Mouse (Mus musculus) hindbrain, embryonic 11.5 days (tissue): ENCODE data around the gene Fastk. TPM values are rescaled to one million over a fixed set of nuclear protein-coding genes. Genes with fewer than 3 reads are reported as not detected.

Experiments used
- ATAC-seq: fragments of 200-750 bp; cut with Nextera tagmentation; 2 replicates; pipeline ENCODE4 v1.8.0; 2017; ENCODE audit warnings: mild to moderate bottlenecking, moderate TSS enrichment, moderate library complexity; ENCODE audit not compliant: low FRiP score
- DNase-seq: peaks from one replicate; pipeline ENCODE4 v3.0.0-alpha.2; 2015; ENCODE audit warnings: low spot score
- H3K27ac ChIP-seq: fragments of 300-500 bp; sonication (generic); 2 replicates; pipeline ENCODE4 v1.5.1; 2014; ENCODE audit warnings: mild to moderate bottlenecking, low read depth, low read length
- H3K27me3 ChIP-seq: fragments of 300-500 bp; sonication (generic); 2 replicates; pipeline ENCODE4 v1.6.1; 2014; ENCODE audit warnings: mild to moderate bottlenecking, low read length, moderate library complexity, mixed read lengths; ENCODE audit not compliant: control insufficient read depth, insufficient read depth
- H3K36me3 ChIP-seq: fragments of 300-500 bp; sonication (generic); 2 replicates; pipeline ENCODE4 v1.6.1; 2014; ENCODE audit warnings: mild to moderate bottlenecking, low read length, moderate library complexity, mixed read lengths; ENCODE audit not compliant: control insufficient read depth, insufficient read depth
- H3K4me1 ChIP-seq: fragments of 300-500 bp; sonication (generic); replicated peaks from 2 replicates; pipeline ENCODE4 v1.6.1; 2014; ENCODE audit warnings: low read length, mixed read lengths; ENCODE audit not compliant: control insufficient read depth, insufficient read depth
- H3K4me2 ChIP-seq: fragments of 300-500 bp; sonication (generic); replicated peaks from 2 replicates; pipeline ENCODE4 v1.6.1; 2014; ENCODE audit warnings: mild to moderate bottlenecking, low read depth, low read length
- H3K4me3 ChIP-seq: fragments of 300-500 bp; sonication (generic); 2 replicates; pipeline ENCODE4 v1.5.1; 2014; ENCODE audit warnings: low read depth, low read length
- H3K9ac ChIP-seq: fragments of 300-500 bp; sonication (generic); 2 replicates; pipeline ENCODE4 v1.6.1; 2014; ENCODE audit warnings: low read depth, low read length
- H3K9me3 ChIP-seq: fragments of 300-500 bp; sonication (generic); 2 replicates; pipeline ENCODE4 v1.6.1; 2016; ENCODE audit warnings: low read length; ENCODE audit not compliant: control insufficient read depth
- WGBS: fragments of 180-500 bp; shearing (Covaris S2); extraction: QIAGEN DNeasy Blood & Tissue Kit; methylation state at CpG from one replicate; pipeline ENCODE4 v1.1.7; 2014; 5-methylcytosine and 5-hydroxymethylcytosine counted together
- polyA plus RNA-seq: library from polyadenylated mRNA; unstranded; fragments of >200 nt; fragmentation: Nextera tagmentation; extraction: Ambion mirVana; gene quantifications from 2 replicates; pipeline ENCODE4 v1.2.1, GENCODE M21; 2014

Fastk gene
- polyA plus RNA-seq = 86.7 and 88.5 TPM in 2 replicates

DNA sequence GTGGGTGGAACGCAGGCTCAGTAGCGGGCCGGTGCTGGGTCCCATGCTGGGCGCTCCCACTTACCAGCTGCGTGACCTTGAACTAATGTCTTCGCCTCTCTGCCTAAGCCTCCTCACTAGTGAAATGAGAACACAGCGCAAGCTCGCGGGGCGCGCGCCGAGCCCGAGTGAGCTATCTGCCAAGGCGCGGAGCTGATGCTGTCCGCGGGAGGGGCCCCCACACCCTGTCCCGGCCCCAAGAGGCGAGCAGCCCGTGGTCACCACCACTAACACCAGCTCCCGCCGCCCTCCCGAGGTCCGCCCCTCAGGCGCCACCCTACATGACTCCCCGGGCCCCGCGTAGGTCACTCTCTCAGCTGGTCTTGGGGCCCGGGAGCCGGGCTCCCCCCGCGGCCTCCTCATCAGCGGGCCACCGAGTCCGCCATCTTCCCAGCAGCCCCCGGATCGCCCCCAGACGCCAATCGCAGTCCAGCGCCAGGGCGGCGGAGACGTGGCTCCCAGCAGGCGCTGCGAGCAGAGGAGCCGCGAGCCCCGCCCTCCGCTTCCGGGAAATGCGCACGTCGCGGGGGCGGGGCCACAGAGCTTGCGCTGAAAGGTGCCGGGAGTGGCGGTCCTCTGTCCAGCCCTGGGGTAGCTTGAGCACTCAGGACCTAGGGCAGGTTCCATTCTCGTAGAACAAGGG, at the start of gene Fastk:
Fastk (minus strand) TSS at position 542 of the 682 bp plus-strand sequence.
- Histone ChIP-seq H3K27ac (peak within 1 kb of the TSS; percentile 87), H3K4me1 (peaks cover 9% of the 10 kb centered on the region), H3K9me3 (no peaks in the 10 kb centered on the region), H3K4me2 (peak within 1 kb of the TSS; percentile 91), H3K36me3 (no peaks in the 10 kb centered on the region; the same call in 1 of the 2 replicates), H3K27me3 (no peaks in the 10 kb centered on the region; the same call in 1 of the 2 replicates), H3K4me3 (peak within 1 kb of the TSS; percentile 89), H3K9ac (peak within 1 kb of the TSS; percentile 96)
- under 1% methylated on average over 56 of the region's 60 CpGs for WGBS
- peak; percentile 97 for DNase-seq
- ATAC-seq = peak; percentile 84

DNA sequence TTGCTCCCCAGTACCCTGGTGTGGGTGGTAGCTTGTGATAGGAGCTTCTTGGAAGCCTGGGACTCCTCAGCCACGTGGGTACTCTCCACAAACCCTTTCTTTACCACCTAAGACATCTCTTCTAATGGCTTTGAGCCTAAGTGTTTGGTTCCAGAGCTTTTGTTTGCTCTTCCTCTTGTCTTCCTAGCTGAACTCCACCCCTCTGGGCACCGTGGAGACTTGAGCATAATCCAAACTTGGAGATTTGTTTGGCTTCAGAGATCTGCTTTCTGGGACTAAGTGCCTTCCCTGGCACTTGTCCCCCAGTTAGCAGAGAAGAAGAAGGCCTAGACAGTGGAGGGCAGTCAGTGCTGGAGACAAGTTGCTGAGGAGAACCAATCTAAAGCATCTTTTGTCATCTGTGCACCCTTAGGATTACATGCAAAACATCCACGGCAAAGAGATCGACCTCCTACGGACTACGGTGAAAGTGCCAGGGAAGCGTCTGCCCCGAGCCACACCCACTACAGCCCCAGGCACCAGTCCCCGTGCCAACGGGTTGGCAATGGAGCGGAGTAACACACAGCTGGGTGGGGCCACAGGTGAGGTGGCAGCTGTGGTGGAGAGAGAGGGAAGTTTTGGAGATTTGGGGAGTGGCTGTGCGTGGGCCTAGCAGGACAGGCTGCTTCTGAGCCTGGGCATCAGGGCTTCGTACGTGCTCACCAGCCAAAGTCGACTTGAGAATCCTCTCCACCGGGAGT, 47.6 kb upstream of the Fastk start:
- Histone ChIP-seq H3K27me3 (no peaks in the 10 kb centered on the region), H3K4me3 (no peak overlapping the region), H3K4me1 (peaks cover 6% of the 10 kb centered on the region), H3K27ac (no peak overlapping the region), H3K36me3 (peaks cover 20% of the 10 kb centered on the region), H3K9ac (no peak overlapping the region), H3K9me3 (no peaks in the 10 kb centered on the region), H3K4me2 (no peak overlapping the region)
- ATAC-seq (no peak), DNase-seq (no peak)
- WGBS = 89% methylated on average over 16 of the region's 16 CpGs

DNA sequence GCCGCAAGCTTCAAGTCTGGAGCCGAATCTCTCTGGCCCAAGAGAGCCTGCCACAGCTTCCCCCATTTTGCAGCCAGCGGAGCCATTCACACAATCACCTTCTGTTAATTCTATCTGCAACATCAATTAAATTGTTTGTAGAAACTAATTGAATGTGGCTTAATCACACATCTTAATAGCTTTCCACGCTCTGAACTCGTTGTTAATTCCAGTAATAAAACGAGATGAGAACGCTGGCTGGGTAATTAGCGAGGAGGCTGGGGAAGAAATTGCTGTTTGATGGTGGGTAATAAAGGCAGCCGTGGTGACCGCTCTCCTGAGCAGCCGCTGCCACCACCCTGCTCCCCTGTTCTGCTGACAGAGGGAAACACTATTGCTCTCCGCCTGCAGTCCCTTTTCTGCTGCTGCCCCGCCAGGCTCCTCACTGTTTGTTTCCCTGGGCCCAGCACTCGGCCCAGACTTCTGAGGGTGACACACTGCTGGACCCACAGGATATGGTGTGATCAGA, 45.4 kb upstream of the Fastk start:
- Histone ChIP-seq H3K4me1 (peaks cover 5% of the 10 kb centered on the region; the same call in 1 of the 2 replicates), H3K9me3 (no peaks in the 10 kb centered on the region), H3K27ac (no peak overlapping the region), H3K4me3 (no peak overlapping the region), H3K4me2 (no peak overlapping the region), H3K36me3 (peaks cover 18% of the 10 kb centered on the region), H3K27me3 (no peaks in the 10 kb centered on the region; the same call in 1 of the 2 replicates), H3K9ac (no peak overlapping the region)
- ATAC-seq (no peak), DNase-seq (no peak)
- 85% methylated on average over 14 of the region's 14 CpGs for whole genome bisulfite sequencing

DNA sequence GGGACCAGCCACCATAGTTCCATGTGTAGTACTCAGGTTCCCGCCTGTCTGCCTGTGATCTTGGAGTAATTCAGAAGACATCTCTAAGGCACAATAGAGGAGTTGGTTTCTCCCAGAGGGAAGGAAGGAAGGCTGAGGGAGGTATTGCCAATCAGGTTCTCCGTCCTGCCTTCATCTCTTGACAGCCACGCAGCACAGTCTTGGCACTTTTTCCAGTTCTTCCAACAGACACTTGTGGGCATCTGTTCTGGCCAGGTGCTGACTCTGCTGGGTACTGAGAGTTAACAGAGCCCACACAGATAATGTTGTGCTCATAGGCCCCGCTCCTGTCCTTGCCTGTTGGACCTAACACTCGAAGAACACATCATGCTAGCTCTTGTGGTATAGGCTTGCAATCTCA, 41.7 kb upstream of the Fastk start:
- no peak for ATAC-seq
- no peak overlapping the region for H3K9ac ChIP-seq
- no peaks in the 10 kb centered on the region; the same call in 1 of the 2 replicates for H3K27me3 ChIP-seq
- H3K9me3 ChIP-seq = no peaks in the 10 kb centered on the region
- H3K4me3 ChIP-seq = no peak overlapping the region
- no peak for DNase-seq
- no peak overlapping the region for H3K27ac ChIP-seq
- 94% methylated on average over 5 of the region's 5 CpGs for WGBS
- H3K36me3 ChIP-seq = peaks cover 7% of the 10 kb centered on the region
- H3K4me1 ChIP-seq = peaks cover 21% of the 10 kb centered on the region
- H3K4me2 ChIP-seq = no peak overlapping the region

DNA sequence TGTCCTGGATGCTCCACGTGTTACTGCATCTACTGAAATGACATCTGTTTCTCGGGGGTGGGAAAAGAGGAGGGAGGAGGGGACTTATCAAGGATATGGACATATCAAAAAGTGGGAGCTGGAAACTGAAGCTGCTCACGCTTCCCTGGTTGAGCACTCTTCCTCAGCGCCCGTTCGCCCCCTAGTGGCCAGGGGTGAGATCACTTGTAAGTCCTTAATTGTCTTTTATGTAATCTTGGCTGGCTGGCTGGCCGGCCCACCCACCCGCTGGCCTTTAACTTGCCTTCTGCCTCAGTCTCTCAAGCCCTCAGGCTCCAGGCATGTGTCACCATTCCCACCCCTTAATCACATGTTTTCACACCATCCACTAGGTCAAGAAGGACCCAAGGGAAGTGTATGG, 41.0 kb upstream of the Fastk start:
- Histone ChIP-seq H3K36me3 (peaks cover 4% of the 10 kb centered on the region), H3K4me2 (no peak overlapping the region), H3K9me3 (no peaks in the 10 kb centered on the region), H3K4me3 (no peak overlapping the region), H3K27ac (no peak overlapping the region), H3K9ac (no peak overlapping the region), H3K4me1 (peaks cover 26% of the 10 kb centered on the region), H3K27me3 (no peaks in the 10 kb centered on the region; the same call in 1 of the 2 replicates)
- DNase-seq = peak; percentile 96
- no peak for ATAC-seq
- WGBS = 3% methylated on average over 8 of the region's 8 CpGs

DNA sequence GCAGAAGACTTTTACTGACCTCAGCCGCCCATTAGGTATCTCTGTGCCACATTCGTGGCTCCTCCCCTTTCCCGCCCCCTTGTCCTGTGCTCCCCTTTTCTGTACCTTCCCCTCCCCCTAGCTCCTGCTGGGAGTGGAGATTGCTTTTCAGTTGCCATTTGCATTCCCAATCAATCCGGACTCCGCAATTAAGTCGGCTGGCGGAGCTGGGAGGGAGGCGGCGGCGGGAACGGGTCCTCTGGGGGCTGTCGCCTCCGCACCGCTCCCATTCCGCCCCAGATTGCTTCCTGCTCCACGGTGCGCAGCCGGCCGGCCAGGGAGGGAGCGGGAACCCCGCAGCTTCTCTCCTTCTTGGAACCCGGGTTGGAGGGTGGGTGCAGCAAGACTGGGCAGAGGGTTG, 39.9 kb upstream of the Fastk start:
- Histone ChIP-seq H3K9me3 (no peaks in the 10 kb centered on the region), H3K36me3 (peaks cover 8% of the 10 kb centered on the region), H3K4me1 (peaks cover 32% of the 10 kb centered on the region), H3K27ac (peak overlapping the region; percentile 47; the same call in 1 of the 2 replicates), H3K4me2 (peak overlapping the region; percentile 18), H3K9ac (peak overlapping the region; percentile 23; the same call in 1 of the 2 replicates), H3K27me3 (no peaks in the 10 kb centered on the region; the same call in 1 of the 2 replicates), H3K4me3 (no peak overlapping the region)
- DNase-seq (peak; percentile 49), ATAC-seq (peak; percentile 13; the same call in 1 of the 2 replicates)
- WGBS = 17% methylated on average over 22 of the region's 22 CpGs

DNA sequence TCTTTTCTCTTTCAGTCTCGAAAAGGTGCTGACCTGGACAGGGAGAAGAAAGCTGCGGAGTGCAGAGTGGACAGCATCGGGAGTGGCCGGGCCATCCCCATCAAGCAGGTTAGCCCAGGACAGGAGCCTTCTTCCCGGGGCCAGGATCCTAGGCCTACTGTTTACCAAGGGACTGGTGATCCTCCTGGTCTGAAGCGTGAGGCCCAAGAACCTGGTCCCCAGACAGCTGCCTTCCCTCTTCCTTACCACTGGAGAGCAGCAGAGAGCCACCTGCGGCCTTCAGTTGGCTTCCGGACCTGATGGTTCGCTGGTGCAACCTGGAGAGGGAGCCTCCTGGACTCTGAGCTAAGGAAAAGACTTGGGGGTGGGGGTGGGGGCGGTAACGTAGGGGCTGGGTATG, 38.2 kb upstream of the Fastk start:
- Histone ChIP-seq H3K9me3 (no peaks in the 10 kb centered on the region), H3K27ac (0 out of 2 replicates have a peak overlapping the region, but pooled peaks have one; percentile 60), H3K4me1 (peaks cover 33% of the 10 kb centered on the region), H3K4me3 (no peak overlapping the region), H3K9ac (no peak overlapping the region), H3K4me2 (no peak overlapping the region), H3K27me3 (no peaks in the 10 kb centered on the region; the same call in 1 of the 2 replicates), H3K36me3 (peaks cover 11% of the 10 kb centered on the region)
- 25% methylated on average over 11 of the region's 11 CpGs for WGBS
- peak; percentile 85 for DNase-seq
- ATAC-seq = no peak

DNA sequence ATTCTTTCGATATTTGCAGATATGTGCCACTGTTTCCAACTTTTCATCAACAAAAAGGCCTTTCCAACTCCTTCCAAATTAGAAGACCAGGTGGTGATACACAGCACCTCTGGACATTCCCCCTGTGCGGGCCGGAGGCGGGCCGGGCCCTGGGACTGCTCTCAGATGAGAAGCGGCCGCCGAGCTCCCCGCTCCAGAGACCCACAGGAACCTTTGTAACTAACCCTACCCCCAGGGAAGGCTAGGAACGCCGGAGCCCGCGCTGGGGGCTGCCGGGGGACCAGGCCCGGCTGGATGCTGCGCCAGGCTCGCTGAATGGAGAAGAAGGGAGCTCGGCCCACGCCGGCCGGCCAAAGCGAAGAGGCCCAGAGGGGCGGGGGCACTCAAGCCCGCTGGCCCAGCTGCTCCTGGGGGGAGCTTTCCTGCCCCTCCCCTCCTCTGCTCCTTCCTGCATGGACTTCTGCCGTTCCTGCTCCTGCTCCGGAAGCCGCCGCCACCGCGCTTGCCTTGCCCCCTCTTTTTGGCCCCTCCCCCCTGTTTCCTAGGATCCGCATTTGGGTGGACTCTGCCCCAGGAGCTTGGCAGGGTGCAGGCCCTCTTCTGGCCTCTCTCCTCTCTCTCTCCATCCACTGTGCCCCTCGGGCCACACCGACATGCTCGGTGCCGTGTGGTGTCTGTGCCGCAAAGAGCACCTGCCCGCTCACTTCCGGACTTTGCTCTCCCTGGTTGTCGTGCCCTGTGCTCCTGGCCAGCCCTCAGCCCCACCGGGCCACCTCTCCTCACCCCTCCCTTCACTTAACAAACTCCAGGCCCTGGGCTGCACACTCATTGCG, 37.4 kb upstream of the Fastk start:
- peaks cover 33% of the 10 kb centered on the region for H3K4me1 ChIP-seq
- no peaks in the 10 kb centered on the region; the same call in 1 of the 2 replicates for H3K27me3 ChIP-seq
- H3K9ac ChIP-seq = peak overlapping the region; percentile 45; the same call in 1 of the 2 replicates
- DNase-seq (peak; percentile 48), ATAC-seq (peak; percentile 8; the same call in 1 of the 2 replicates)
- H3K9me3 ChIP-seq = no peaks in the 10 kb centered on the region
- no peak overlapping the region for H3K4me3 ChIP-seq
- 42% methylated on average over 31 of the region's 41 CpGs for WGBS
- peak overlapping the region; percentile 60 for H3K27ac ChIP-seq
- no peak overlapping the region for H3K4me2 ChIP-seq
- H3K36me3 ChIP-seq = peaks cover 7% of the 10 kb centered on the region; the same call in 1 of the 2 replicates
